Mouse (Mus musculus): ENCODE data around the gene Alk. TPM values are rescaled to one million over a fixed set of nuclear protein-coding genes. Genes with fewer than 3 reads are reported as not detected.

The Alk gene
- polyA plus RNA-seq, 1 experiment from 2014 or later: 0.03 TPM

GRCm38 (mm10) chr17:71993011-71993410 lies 611.4 kb downstream of the Alk start:
- DNase-seq (no peak), ATAC-seq (ENCODE audit: insufficient read depth) (no peak)
- Histone ChIP-seq H3K9me3 (ENCODE audit: low read depth, low read length) (no peaks in the 10 kb centered on the region), H3K4me1 (ENCODE audit: insufficient read depth) (no peaks in the 10 kb centered on the region), H3K4me3 (ENCODE audit: low read depth, low read length) (no peak overlapping the region), H3K4me2 (no peak overlapping the region), H3K9ac (no peak overlapping the region), H3K36me3 (ENCODE audit: insufficient read depth) (no peaks in the 10 kb centered on the region), H3K27ac (ENCODE audit: low read depth) (no peak overlapping the region), H3K27me3 (ENCODE audit: insufficient read depth, low read length) (no peaks in the 10 kb centered on the region)
- TF ChIP-seq CTCF (IDR thresholded peaks at IDR 0.05; ENCODE audit: low read depth): no peak
- 88% methylated on average over 2 of the region's 2 CpGs for WGBS

- ATAC-seq (ENCODE audit: insufficient read depth): no peak
Measured at GRCm38 (mm10) chr17:71991260-71991659, 613.2 kb downstream of the Alk start.

GRCm38 (mm10) chr17:71990176-71990720 lies 614.2 kb downstream of the Alk start:
- Histone ChIP-seq H3K27me3 (ENCODE audit: insufficient read depth, low read length) (no peaks in the 10 kb centered on the region), H3K9ac (no peak overlapping the region), H3K9me3 (ENCODE audit: low read depth, low read length) (no peaks in the 10 kb centered on the region), H3K4me2 (no peak overlapping the region), H3K4me1 (ENCODE audit: insufficient read depth) (no peaks in the 10 kb centered on the region), H3K27ac (ENCODE audit: low read depth) (no peak overlapping the region), H3K4me3 (ENCODE audit: low read depth, low read length) (no peak overlapping the region), H3K36me3 (ENCODE audit: insufficient read depth) (no peaks in the 10 kb centered on the region)
- no peak for TF ChIP-seq CTCF (IDR thresholded peaks at IDR 0.05; ENCODE audit: low read depth)
- no peak for DNase-seq
- 66% methylated on average over 4 of the region's 4 CpGs for WGBS
- no peak for ATAC-seq (ENCODE audit: insufficient read depth)

More at GRCm38 (mm10) chr17:71991260-71991659, 613.2 kb downstream of the Alk start:
- Histone ChIP-seq H3K27me3 (ENCODE audit: insufficient read depth, low read length) (no peaks in the 10 kb centered on the region), H3K4me3 (ENCODE audit: low read depth, low read length) (no peak overlapping the region), H3K36me3 (ENCODE audit: insufficient read depth) (no peaks in the 10 kb centered on the region), H3K4me1 (ENCODE audit: insufficient read depth) (no peaks in the 10 kb centered on the region), H3K27ac (ENCODE audit: low read depth) (no peak overlapping the region), H3K4me2 (no peak overlapping the region), H3K9ac (no peak overlapping the region), H3K9me3 (ENCODE audit: low read depth, low read length) (no peaks in the 10 kb centered on the region)
- WGBS: 47% methylated on average over 3 of the region's 3 CpGs
- TF ChIP-seq CTCF (IDR thresholded peaks at IDR 0.05; ENCODE audit: low read depth): no peak
- DNase-seq: no peak

GRCm38 (mm10) chr17:71988736-71989569 lies 615.5 kb downstream of the Alk start:
- no peak for DNase-seq
- Histone ChIP-seq H3K9me3 (ENCODE audit: low read depth, low read length) (no peaks in the 10 kb centered on the region), H3K4me1 (ENCODE audit: insufficient read depth) (no peaks in the 10 kb centered on the region), H3K4me3 (ENCODE audit: low read depth, low read length) (no peak overlapping the region), H3K36me3 (ENCODE audit: insufficient read depth) (no peaks in the 10 kb centered on the region), H3K27ac (ENCODE audit: low read depth) (no peak overlapping the region), H3K9ac (no peak overlapping the region), H3K27me3 (ENCODE audit: insufficient read depth, low read length) (no peaks in the 10 kb centered on the region), H3K4me2 (no peak overlapping the region)
- no peak for TF ChIP-seq CTCF (IDR thresholded peaks at IDR 0.05; ENCODE audit: low read depth)
- no peak for ATAC-seq (ENCODE audit: insufficient read depth)
- WGBS: 73% methylated on average over 9 of the region's 9 CpGs

- WGBS: 51% methylated on average over 8 of the region's 8 CpGs
- H3K27me3 ChIP-seq (ENCODE audit: insufficient read depth, low read length): no peaks in the 10 kb centered on the region
- no peak for DNase-seq
- TF ChIP-seq CTCF (IDR thresholded peaks at IDR 0.05; ENCODE audit: low read depth): no peak
- no peak overlapping the region for H3K27ac ChIP-seq (ENCODE audit: low read depth)
- H3K9ac ChIP-seq: no peak overlapping the region
- H3K4me2 ChIP-seq: no peak overlapping the region
- no peaks in the 10 kb centered on the region for H3K9me3 ChIP-seq (ENCODE audit: low read depth, low read length)
- H3K36me3 ChIP-seq (ENCODE audit: insufficient read depth): no peaks in the 10 kb centered on the region
- no peaks in the 10 kb centered on the region for H3K4me1 ChIP-seq (ENCODE audit: insufficient read depth)
- peak; percentile 28; the same call in 1 of the 2 replicates for ATAC-seq (ENCODE audit: insufficient read depth)
- H3K4me3 ChIP-seq (ENCODE audit: low read depth, low read length): no peak overlapping the region
Measured at GRCm38 (mm10) chr17:71986998-71987397, 617.4 kb downstream of the Alk start.

- no peaks in the 10 kb centered on the region for H3K9me3 ChIP-seq (ENCODE audit: low read depth, low read length)
- no peaks in the 10 kb centered on the region for H3K36me3 ChIP-seq (ENCODE audit: insufficient read depth)
- 0 out of 2 replicates have a peak overlapping the region, but pooled peaks have one; percentile 4 for H3K4me2 ChIP-seq
- H3K4me3 ChIP-seq (ENCODE audit: low read depth, low read length): no peak overlapping the region
- DNase-seq (peak; percentile 66), ATAC-seq (ENCODE audit: insufficient read depth) (peak; percentile 79; the same call in 1 of the 2 replicates)
- H3K27ac ChIP-seq (ENCODE audit: low read depth): no peak overlapping the region
- no peaks in the 10 kb centered on the region for H3K27me3 ChIP-seq (ENCODE audit: insufficient read depth, low read length)
- WGBS: 30% methylated on average over 9 of the region's 9 CpGs
- TF ChIP-seq CTCF (IDR thresholded peaks at IDR 0.05; ENCODE audit: low read depth): no peak
- no peak overlapping the region for H3K9ac ChIP-seq
- no peaks in the 10 kb centered on the region for H3K4me1 ChIP-seq (ENCODE audit: insufficient read depth)
Measured at GRCm38 (mm10) chr17:71986456-71986855, 618.0 kb downstream of the Alk start.

- Histone ChIP-seq H3K27me3 (ENCODE audit: insufficient read depth, low read length) (no peaks in the 10 kb centered on the region), H3K9ac (no peak overlapping the region), H3K36me3 (ENCODE audit: insufficient read depth) (no peaks in the 10 kb centered on the region), H3K4me3 (ENCODE audit: low read depth, low read length) (no peak overlapping the region), H3K4me1 (ENCODE audit: insufficient read depth) (0 out of 2 replicates have a peak, but pooled peaks cover 5% of the 10 kb centered on the region), H3K27ac (ENCODE audit: low read depth) (peak overlapping the region; percentile 8; the same call in 1 of the 2 replicates), H3K9me3 (ENCODE audit: low read depth, low read length) (no peaks in the 10 kb centered on the region), H3K4me2 (no peak overlapping the region)
- WGBS: 75% methylated on average over 4 of the region's 4 CpGs
- DNase-seq (no peak), ATAC-seq (ENCODE audit: insufficient read depth) (no peak)
- TF ChIP-seq CTCF (IDR thresholded peaks at IDR 0.05; ENCODE audit: low read depth): no peak
Measured at GRCm38 (mm10) chr17:71981177-71981576, 623.2 kb downstream of the Alk start.
